Mouse (Mus musculus): ENCODE data around the gene Apon. TPM values are rescaled to one million over a fixed set of nuclear protein-coding genes. Genes with fewer than 3 reads are reported as not detected.
"Not testable (repeated sequence)": the region's sequence is repeated elsewhere in the genome, so short reads cannot be mapped to it uniquely, and the experiment has no call there.

Apon gene
- polyA plus RNA-seq, 1 experiment from 2014 or later = 0.19 TPM

GRCm38 (mm10) chr10:128212871-128213323 is 41.0 kb upstream of the Apon start:
- peaks cover 10% of the 10 kb centered on the region; the same call in 1 of the 2 replicates for H3K4me1 ChIP-seq (replicated peaks; ENCODE audit: control insufficient read depth, insufficient read depth, low read length)
- H3K36me3 ChIP-seq (replicated peaks; ENCODE audit: control insufficient read depth, insufficient read depth) = no peaks in the 10 kb centered on the region
- H3K9me3 ChIP-seq (ENCODE audit: control insufficient read depth, low read length) = no peaks in the 10 kb centered on the region
- peak overlapping the region; percentile 7; the same call in 1 of the 2 replicates for H3K4me3 ChIP-seq (replicated peaks; ENCODE audit: low read length)
- WGBS = 2% methylated on average over 18 of the region's 18 CpGs
- H3K27me3 ChIP-seq (ENCODE audit: control insufficient read depth, insufficient read depth, low read length) = 0 out of 2 replicates have a peak, but pooled peaks cover 10% of the 10 kb centered on the region
- no peak overlapping the region for H3K9ac ChIP-seq
- peak; percentile 71 for DNase-seq (ENCODE audit: low spot score)
- H3K4me2 ChIP-seq (replicated peaks) = peak overlapping the region; percentile 49
- peak; percentile 39 for ATAC-seq (ENCODE audit: low FRiP score)
- no peak overlapping the region for H3K27ac ChIP-seq

- not testable (repeated sequence) for H3K9me3 ChIP-seq (ENCODE audit: control insufficient read depth, low read length); H3K4me3 ChIP-seq (replicated peaks; ENCODE audit: low read length); H3K36me3 ChIP-seq (replicated peaks; ENCODE audit: control insufficient read depth, insufficient read depth); ATAC-seq (ENCODE audit: low FRiP score); H3K4me2 ChIP-seq (replicated peaks); H3K27ac ChIP-seq; H3K4me1 ChIP-seq (replicated peaks; ENCODE audit: control insufficient read depth, insufficient read depth, low read length); DNase-seq (ENCODE audit: low spot score); H3K9ac ChIP-seq
- 93% methylated on average over 4 of the region's 4 CpGs for WGBS
- 0 out of 2 replicates have a peak, but pooled peaks cover 10% of the 10 kb centered on the region for H3K27me3 ChIP-seq (ENCODE audit: control insufficient read depth, insufficient read depth, low read length)
Measured at GRCm38 (mm10) chr10:128214112-128214511, 39.8 kb upstream of the Apon start.

- Histone ChIP-seq H3K27ac (no peak overlapping the region), H3K9ac (no peak overlapping the region), H3K36me3 (replicated peaks; ENCODE audit: control insufficient read depth, insufficient read depth) (no peaks in the 10 kb centered on the region), H3K4me2 (replicated peaks) (no peak overlapping the region), H3K4me1 (replicated peaks; ENCODE audit: control insufficient read depth, insufficient read depth, low read length) (peaks cover 10% of the 10 kb centered on the region; the same call in 1 of the 2 replicates), H3K4me3 (replicated peaks; ENCODE audit: low read length) (no peak overlapping the region), H3K27me3 (ENCODE audit: control insufficient read depth, insufficient read depth, low read length) (0 out of 2 replicates have a peak, but pooled peaks cover 10% of the 10 kb centered on the region), H3K9me3 (ENCODE audit: control insufficient read depth, low read length) (no peaks in the 10 kb centered on the region)
- 93% methylated on average over 5 of the region's 5 CpGs for WGBS
- ATAC-seq (ENCODE audit: low FRiP score) (no peak), DNase-seq (ENCODE audit: low spot score) (no peak)
Measured at GRCm38 (mm10) chr10:128214981-128215380, 38.9 kb upstream of the Apon start.

GRCm38 (mm10) chr10:128218387-128219117 is 35.3 kb upstream of the Apon start:
- Histone ChIP-seq H3K4me1 (replicated peaks; ENCODE audit: control insufficient read depth, insufficient read depth, low read length) (no peaks in the 10 kb centered on the region), H3K4me2 (replicated peaks) (no peak overlapping the region), H3K27me3 (ENCODE audit: control insufficient read depth, insufficient read depth, low read length) (0 out of 2 replicates have a peak, but pooled peaks cover 10% of the 10 kb centered on the region), H3K27ac (no peak overlapping the region), H3K36me3 (replicated peaks; ENCODE audit: control insufficient read depth, insufficient read depth) (no peaks in the 10 kb centered on the region), H3K9ac (no peak overlapping the region), H3K4me3 (replicated peaks; ENCODE audit: low read length) (no peak overlapping the region), H3K9me3 (ENCODE audit: control insufficient read depth, low read length) (no peaks in the 10 kb centered on the region)
- ATAC-seq (ENCODE audit: low FRiP score) (no peak), DNase-seq (ENCODE audit: low spot score) (no peak)
- 95% methylated on average over 18 of the region's 18 CpGs for WGBS

- DNase-seq (ENCODE audit: low spot score) (no peak), ATAC-seq (ENCODE audit: low FRiP score) (no peak)
- WGBS = 61% methylated on average over 16 of the region's 16 CpGs
- H3K4me3 ChIP-seq (replicated peaks; ENCODE audit: low read length) = no peak overlapping the region
- H3K9me3 ChIP-seq (ENCODE audit: control insufficient read depth, low read length) = no peaks in the 10 kb centered on the region
- no peak overlapping the region for H3K27ac ChIP-seq
- no peaks in the 10 kb centered on the region for H3K4me1 ChIP-seq (replicated peaks; ENCODE audit: control insufficient read depth, insufficient read depth, low read length)
- H3K27me3 ChIP-seq (ENCODE audit: control insufficient read depth, insufficient read depth, low read length) = no peaks in the 10 kb centered on the region
- H3K36me3 ChIP-seq (replicated peaks; ENCODE audit: control insufficient read depth, insufficient read depth) = no peaks in the 10 kb centered on the region
- H3K9ac ChIP-seq = no peak overlapping the region
- H3K4me2 ChIP-seq (replicated peaks) = no peak overlapping the region
Measured at GRCm38 (mm10) chr10:128221533-128222286, 32.2 kb upstream of the Apon start.

GRCm38 (mm10) chr10:128225064-128225463 is 28.8 kb upstream of the Apon start:
- Histone ChIP-seq H3K27ac (no peak overlapping the region), H3K9me3 (ENCODE audit: control insufficient read depth, low read length) (no peaks in the 10 kb centered on the region), H3K4me1 (replicated peaks; ENCODE audit: control insufficient read depth, insufficient read depth, low read length) (no peaks in the 10 kb centered on the region), H3K9ac (no peak overlapping the region), H3K4me2 (replicated peaks) (no peak overlapping the region), H3K27me3 (ENCODE audit: control insufficient read depth, insufficient read depth, low read length) (no peaks in the 10 kb centered on the region), H3K36me3 (replicated peaks; ENCODE audit: control insufficient read depth, insufficient read depth) (no peaks in the 10 kb centered on the region), H3K4me3 (replicated peaks; ENCODE audit: low read length) (no peak overlapping the region)
- ATAC-seq (ENCODE audit: low FRiP score) (no peak), DNase-seq (ENCODE audit: low spot score) (no peak)
- 61% methylated on average over 5 of the region's 5 CpGs for WGBS

- H3K36me3 ChIP-seq (replicated peaks; ENCODE audit: control insufficient read depth, insufficient read depth) = no peaks in the 10 kb centered on the region
- H3K4me2 ChIP-seq (replicated peaks) = no peak within 1 kb of the TSS
- H3K9me3 ChIP-seq (ENCODE audit: control insufficient read depth, low read length) = no peaks in the 10 kb centered on the region
- no peaks in the 10 kb centered on the region for H3K4me1 ChIP-seq (replicated peaks; ENCODE audit: control insufficient read depth, insufficient read depth, low read length)
- 49% methylated on average over 4 of the region's 4 CpGs for WGBS
- H3K9ac ChIP-seq = no peak within 1 kb of the TSS
- no peak within 1 kb of the TSS for H3K27ac ChIP-seq
- no peaks in the 10 kb centered on the region for H3K27me3 ChIP-seq (ENCODE audit: control insufficient read depth, insufficient read depth, low read length)
- no peak for ATAC-seq (ENCODE audit: low FRiP score)
- DNase-seq (ENCODE audit: low spot score) = no peak
- no peak within 1 kb of the TSS for H3K4me3 ChIP-seq (replicated peaks; ENCODE audit: low read length)
Measured at GRCm38 (mm10) chr10:128225538-128225937, 28.4 kb upstream of the Apon start, which contains the start of gene Mip. TSS of gene Mip (plus strand) at chr10:128225838.

GRCm38 (mm10) chr10:128227592-128227991 is 26.3 kb upstream of the Apon start:
- no peak overlapping the region for H3K4me3 ChIP-seq (replicated peaks; ENCODE audit: low read length)

GRCm38 (mm10) chr10:128228009-128228408 is 25.9 kb upstream of the Apon start:
- no peak overlapping the region for H3K4me3 ChIP-seq (replicated peaks; ENCODE audit: low read length)
- H3K9me3 ChIP-seq (ENCODE audit: control insufficient read depth, low read length) = no peaks in the 10 kb centered on the region
- ATAC-seq (ENCODE audit: low FRiP score) (no peak), DNase-seq (ENCODE audit: low spot score) (no peak)
- no peak overlapping the region for H3K4me2 ChIP-seq (replicated peaks)
- H3K4me1 ChIP-seq (replicated peaks; ENCODE audit: control insufficient read depth, insufficient read depth, low read length) = 0 out of 2 replicates have a peak, but pooled peaks cover 4% of the 10 kb centered on the region
- no peaks in the 10 kb centered on the region for H3K27me3 ChIP-seq (ENCODE audit: control insufficient read depth, insufficient read depth, low read length)
- no peaks in the 10 kb centered on the region for H3K36me3 ChIP-seq (replicated peaks; ENCODE audit: control insufficient read depth, insufficient read depth)
- H3K9ac ChIP-seq = no peak overlapping the region
- WGBS = 93% methylated on average over 8 of the region's 8 CpGs
- H3K27ac ChIP-seq = no peak overlapping the region

More at GRCm38 (mm10) chr10:128227592-128227991, 26.3 kb upstream of the Apon start:
- 90% methylated on average over 9 of the region's 9 CpGs for WGBS
- Histone ChIP-seq H3K27me3 (ENCODE audit: control insufficient read depth, insufficient read depth, low read length) (no peaks in the 10 kb centered on the region), H3K36me3 (replicated peaks; ENCODE audit: control insufficient read depth, insufficient read depth) (no peaks in the 10 kb centered on the region), H3K9me3 (ENCODE audit: control insufficient read depth, low read length) (no peaks in the 10 kb centered on the region), H3K4me1 (replicated peaks; ENCODE audit: control insufficient read depth, insufficient read depth, low read length) (no peaks in the 10 kb centered on the region), H3K9ac (no peak overlapping the region), H3K27ac (no peak overlapping the region), H3K4me2 (replicated peaks) (no peak overlapping the region)
- no peak for ATAC-seq (ENCODE audit: low FRiP score)
- no peak for DNase-seq (ENCODE audit: low spot score)
